Mouse (Mus musculus) liver, embryonic 16.5 days (tissue): ENCODE data around the gene Car12. TPM values are rescaled to one million over a fixed set of nuclear protein-coding genes. Genes with fewer than 3 reads are reported as not detected.

Experiments used
- ATAC-seq: fragments of 200-750 bp; cut with Nextera tagmentation; 2 replicates; pipeline ENCODE4 v1.8.0; 2017; ENCODE audit warnings: low read depth, mild to moderate bottlenecking, moderate number of reproducible peaks, moderate library complexity
- H3K27ac ChIP-seq: fragments of 300-500 bp; sonication (generic); 2 replicates; pipeline ENCODE4 v1.5.1; 2014; ENCODE audit warnings: mild to moderate bottlenecking, low read length
- H3K27me3 ChIP-seq: fragments of 300-500 bp; sonication (generic); 2 replicates; pipeline ENCODE4 v1.6.1; 2014; ENCODE audit warnings: low read depth, low read length, mixed read lengths; ENCODE audit not compliant: control insufficient read depth, insufficient read depth
- H3K36me3 ChIP-seq: fragments of 300-500 bp; sonication (generic); 2 replicates; pipeline ENCODE4 v1.6.1; 2014; ENCODE audit warnings: mild to moderate bottlenecking; ENCODE audit not compliant: control insufficient read depth, insufficient read depth
- H3K4me1 ChIP-seq: fragments of 300-500 bp; sonication (generic); 2 replicates; pipeline ENCODE4 v1.6.1; 2014; ENCODE audit warnings: low read depth, low read length, mixed read lengths; ENCODE audit not compliant: control insufficient read depth
- H3K4me2 ChIP-seq: fragments of 300-500 bp; sonication (generic); 2 replicates; pipeline ENCODE4 v1.6.1; 2014; ENCODE audit warnings: low read depth, low read length, mixed read lengths
- H3K4me3 ChIP-seq: fragments of 300-500 bp; sonication (generic); 2 replicates; pipeline ENCODE4 v1.5.1; 2014; ENCODE audit warnings: low read depth, mild to moderate bottlenecking, low read length
- H3K9ac ChIP-seq: fragments of 300-500 bp; sonication (generic); 2 replicates; pipeline ENCODE4 v1.6.1; 2014; ENCODE audit warnings: low read depth, low read length
- H3K9me3 ChIP-seq: fragments of 300-500 bp; sonication (generic); replicated peaks from 2 replicates; pipeline ENCODE4 v1.6.1; 2016; ENCODE audit warnings: low read length; ENCODE audit not compliant: control insufficient read depth
- WGBS: fragments of 180-500 bp; shearing (Covaris S2); extraction: QIAGEN DNeasy Blood & Tissue Kit; methylation state at CpG from one replicate; pipeline ENCODE4 v1.1.7; 2014; ENCODE audit not compliant: insufficient replicate concordance; 5-methylcytosine and 5-hydroxymethylcytosine counted together
- polyA plus RNA-seq: library from polyadenylated mRNA; unstranded; fragments of >200 nt; fragmentation: Nextera tagmentation; extraction: Ambion mirVana; gene quantifications from 2 replicates; pipeline ENCODE4 v1.2.1, GENCODE M21; 2015

Car12 gene
- polyA plus RNA-seq, 1 experiment from 2014 or later = 0.22 TPM

GRCm38 (mm10) chr9:66705766-66706165 is 7.7 kb upstream of the Car12 start:
- 20% methylated on average over 2 of the region's 2 CpGs for WGBS
- H3K27me3 ChIP-seq = no peaks in the 10 kb centered on the region
- ATAC-seq = no peak
- no peak overlapping the region for H3K4me2 ChIP-seq
- no peak overlapping the region for H3K4me3 ChIP-seq
- no peak overlapping the region for H3K27ac ChIP-seq
- no peaks in the 10 kb centered on the region for H3K4me1 ChIP-seq
- H3K9me3 ChIP-seq = no peaks in the 10 kb centered on the region
- H3K9ac ChIP-seq = no peak overlapping the region
- H3K36me3 ChIP-seq = no peaks in the 10 kb centered on the region

DNA sequence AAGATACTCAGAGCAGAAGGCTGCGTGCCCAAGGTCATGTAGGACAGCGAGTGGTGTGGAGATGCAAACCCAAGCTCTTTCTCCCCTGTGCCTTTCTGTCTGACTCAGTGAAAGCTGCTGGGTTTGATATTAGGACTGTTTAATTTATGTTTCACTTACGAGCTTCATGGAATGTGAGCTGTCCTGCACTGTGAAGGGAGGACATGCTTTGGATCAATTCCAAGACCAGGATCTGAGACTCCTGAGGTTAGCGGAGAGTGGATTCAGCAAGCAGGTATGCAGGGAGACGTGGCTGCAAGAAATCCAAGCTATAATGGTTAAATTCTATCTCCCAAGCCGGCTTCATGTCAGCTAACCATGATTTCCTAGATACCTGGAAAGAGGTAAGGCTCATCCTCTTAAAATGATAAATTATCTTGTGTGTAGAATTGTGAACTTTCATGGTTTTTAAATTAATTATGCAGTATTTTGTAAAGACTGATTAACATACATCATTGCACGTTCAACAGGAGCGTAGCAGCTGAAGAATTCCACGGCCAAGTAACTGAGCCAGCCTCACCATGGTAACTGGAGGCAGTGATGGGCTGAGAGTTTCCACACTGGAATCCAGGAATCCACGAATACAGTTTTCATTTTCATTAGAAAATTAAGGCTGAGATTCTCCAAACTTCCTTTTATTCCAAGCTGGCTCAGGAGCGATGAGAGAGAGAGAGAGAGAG is 5.3 kb upstream of the Car12 start:
- Histone ChIP-seq H3K9me3 (no peaks in the 10 kb centered on the region), H3K4me3 (no peak overlapping the region), H3K9ac (no peak overlapping the region), H3K4me1 (no peaks in the 10 kb centered on the region), H3K36me3 (no peaks in the 10 kb centered on the region), H3K27ac (no peak overlapping the region), H3K4me2 (no peak overlapping the region), H3K27me3 (peaks cover 5% of the 10 kb centered on the region; the same call in 1 of the 2 replicates)
- no peak for ATAC-seq
- 59% methylated on average over 11 of the region's 11 CpGs for WGBS

GRCm38 (mm10) chr9:66708816-66709555 is 4.5 kb upstream of the Car12 start:
- no peak for ATAC-seq
- Histone ChIP-seq H3K27me3 (peaks cover 5% of the 10 kb centered on the region), H3K4me1 (no peaks in the 10 kb centered on the region), H3K4me2 (no peak overlapping the region), H3K4me3 (no peak overlapping the region), H3K9ac (no peak overlapping the region), H3K27ac (no peak overlapping the region), H3K36me3 (no peaks in the 10 kb centered on the region), H3K9me3 (no peaks in the 10 kb centered on the region)
- WGBS = 58% methylated on average over 12 of the region's 12 CpGs

DNA sequence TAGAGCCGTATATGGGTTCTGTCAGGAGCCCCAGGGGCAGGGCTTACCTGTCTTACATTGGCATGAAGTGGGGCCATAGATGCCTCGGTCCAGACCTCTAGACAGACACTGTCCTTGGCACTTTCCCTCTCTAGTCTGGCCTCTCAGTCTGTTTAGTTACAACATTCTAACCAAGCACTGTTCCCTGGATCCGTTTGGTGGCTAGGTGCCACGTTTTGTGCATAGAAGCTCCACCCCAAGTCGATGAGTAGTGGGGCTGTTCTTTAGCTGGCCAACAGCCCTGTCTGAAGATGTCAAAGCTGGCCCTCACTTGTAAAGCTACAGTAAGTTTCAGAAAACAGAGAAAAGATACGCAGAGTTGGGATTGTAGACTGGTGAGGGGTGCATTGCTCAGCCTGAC is 2.9 kb upstream of the Car12 start:
- no peak overlapping the region for H3K4me2 ChIP-seq
- no peaks in the 10 kb centered on the region for H3K9me3 ChIP-seq
- H3K4me3 ChIP-seq = no peak overlapping the region
- no peak for ATAC-seq
- H3K27me3 ChIP-seq = peaks cover 14% of the 10 kb centered on the region
- H3K27ac ChIP-seq = no peak overlapping the region
- H3K4me1 ChIP-seq = no peaks in the 10 kb centered on the region
- WGBS = 48% methylated on average over 6 of the region's 6 CpGs
- no peaks in the 10 kb centered on the region for H3K36me3 ChIP-seq
- no peak overlapping the region for H3K9ac ChIP-seq

- Histone ChIP-seq H3K4me2 (peak overlapping the region; percentile 56), H3K4me1 (no peaks in the 10 kb centered on the region), H3K27ac (no peak overlapping the region), H3K9me3 (no peaks in the 10 kb centered on the region), H3K4me3 (peak overlapping the region; percentile 39; the same call in 1 of the 2 replicates), H3K9ac (no peak overlapping the region), H3K36me3 (no peaks in the 10 kb centered on the region), H3K27me3 (peaks cover 14% of the 10 kb centered on the region)
- WGBS = 13% methylated on average over 12 of the region's 12 CpGs
- no peak for ATAC-seq
Observed at GRCm38 (mm10) chr9:66714022-66714515, 583 bp downstream of the Car12 start.

- Histone ChIP-seq H3K4me2 (no peak overlapping the region), H3K4me3 (no peak overlapping the region), H3K27ac (no peak overlapping the region), H3K9me3 (no peaks in the 10 kb centered on the region), H3K4me1 (no peaks in the 10 kb centered on the region), H3K36me3 (no peaks in the 10 kb centered on the region), H3K27me3 (peaks cover 14% of the 10 kb centered on the region), H3K9ac (no peak overlapping the region)
- WGBS = 43% methylated on average over 2 of the region's 2 CpGs
- ATAC-seq = no peak
Observed at GRCm38 (mm10) chr9:66715361-66715760, 1.9 kb downstream of the Car12 start.

- H3K4me3 ChIP-seq = no peak overlapping the region
- H3K4me1 ChIP-seq = no peaks in the 10 kb centered on the region
- no peak overlapping the region for H3K4me2 ChIP-seq
- ATAC-seq = no peak
- 64% methylated on average over 3 of the region's 3 CpGs for WGBS
- H3K27ac ChIP-seq = no peak overlapping the region
- H3K36me3 ChIP-seq = no peaks in the 10 kb centered on the region
- H3K9me3 ChIP-seq = no peaks in the 10 kb centered on the region
- no peak overlapping the region for H3K9ac ChIP-seq
- peaks cover 14% of the 10 kb centered on the region for H3K27me3 ChIP-seq
Observed at GRCm38 (mm10) chr9:66716533-66716932, 3.0 kb downstream of the Car12 start.

GRCm38 (mm10) chr9:66720686-66721450 is 7.4 kb downstream of the Car12 start:
- Histone ChIP-seq H3K4me1 (no peaks in the 10 kb centered on the region), H3K27me3 (no peaks in the 10 kb centered on the region), H3K27ac (no peak overlapping the region), H3K36me3 (no peaks in the 10 kb centered on the region), H3K9ac (no peak overlapping the region), H3K4me3 (no peak overlapping the region), H3K9me3 (no peaks in the 10 kb centered on the region), H3K4me2 (no peak overlapping the region)
- WGBS = 59% methylated on average over 8 of the region's 8 CpGs
- no peak for ATAC-seq
